Mouse (Mus musculus) hematopoietic multipotent progenitor cell, adult 10-12 weeks (in vitro differentiated cells): ENCODE data around the gene Htr1b. TPM values are rescaled to one million over a fixed set of nuclear protein-coding genes. Genes with fewer than 3 reads are reported as not detected.

ENCODE experiments used
- polyA plus RNA-seq: library from polyadenylated mRNA; stranded (reverse); fragments of >175 nt; gene quantifications from 2 replicates; pipeline ENCODE4 v1.2.3, GENCODE M21; 2012; ENCODE audit warnings: low replicate concordance

The Htr1b gene
- 0.10 and 0.79 TPM in 2 replicates for polyA plus RNA-seq

GRCm38 (mm10) chr9:81633437-81633973 is at the start of gene Htr1b:
Htr1b (minus strand) TSS chr9:81633828.

Other genes with a start within 250 kb of the Htr1b start
- gene Mei4, start 229.8 kb upstream of the Htr1b start, polyA plus RNA-seq, result 0.15 TPM in 1 of 2 replicates, not detected in the other